Mouse (Mus musculus) kidney, embryonic 16.5 days (tissue): ENCODE measurements around the gene Unc13a. TPM values are rescaled to one million over a fixed set of nuclear protein-coding genes. Genes with fewer than 3 reads are reported as not detected.

Source experiments
- ATAC-seq: fragments of 200-750 bp; cut with Nextera tagmentation; 2 replicates; pipeline ENCODE4 v1.8.0; 2017; ENCODE audit warnings: moderate TSS enrichment; ENCODE audit not compliant: low FRiP score, low TSS enrichment
- H3K27ac ChIP-seq: fragments of 300-500 bp; sonication (generic); 2 replicates; pipeline ENCODE4 v1.5.1; 2014; ENCODE audit warnings: low read length
- H3K27me3 ChIP-seq: fragments of 300-500 bp; sonication (generic); 2 replicates; pipeline ENCODE4 v1.6.1; 2014; ENCODE audit warnings: low read length, control low read depth, mixed read lengths; ENCODE audit not compliant: insufficient read depth
- H3K36me3 ChIP-seq: fragments of 300-500 bp; sonication (generic); 2 replicates; pipeline ENCODE4 v1.6.1; 2014; ENCODE audit warnings: low read length, control low read depth, mixed read lengths; ENCODE audit not compliant: insufficient read depth
- H3K4me1 ChIP-seq: fragments of 300-500 bp; sonication (generic); 2 replicates; pipeline ENCODE4 v1.6.1; 2014; ENCODE audit warnings: low read length, control low read depth, mixed read lengths; ENCODE audit not compliant: insufficient read depth
- H3K4me2 ChIP-seq: fragments of 300-500 bp; sonication (generic); replicated peaks from 2 replicates; pipeline ENCODE4 v1.6.1; 2014; ENCODE audit warnings: low read depth, low read length
- H3K4me3 ChIP-seq: fragments of 300-500 bp; sonication (generic); 2 replicates; pipeline ENCODE4 v1.5.1; 2014; ENCODE audit warnings: mild to moderate bottlenecking, low read length
- H3K9ac ChIP-seq: fragments of 300-500 bp; sonication (generic); replicated peaks from 2 replicates; pipeline ENCODE4 v1.6.1; 2014; ENCODE audit warnings: low read length
- H3K9me3 ChIP-seq: fragments of 300-500 bp; sonication (generic); 2 replicates; pipeline ENCODE4 v1.6.1; 2016; ENCODE audit warnings: low read length, control low read depth
- WGBS: fragments of 180-500 bp; shearing (Covaris S2); extraction: QIAGEN DNeasy Blood & Tissue Kit; methylation state at CpG from one replicate; pipeline ENCODE4 v1.1.7; 2014; 5-methylcytosine and 5-hydroxymethylcytosine counted together
- polyA plus RNA-seq: library from polyadenylated mRNA; unstranded; fragments of >200 nt; fragmentation: Nextera tagmentation; extraction: Ambion mirVana; gene quantifications from 2 replicates; pipeline ENCODE4 v1.2.1, GENCODE M21; 2015

Unc13a gene
- polyA plus RNA-seq, result 0.55 and 0.94 TPM in 2 replicates

DNA sequence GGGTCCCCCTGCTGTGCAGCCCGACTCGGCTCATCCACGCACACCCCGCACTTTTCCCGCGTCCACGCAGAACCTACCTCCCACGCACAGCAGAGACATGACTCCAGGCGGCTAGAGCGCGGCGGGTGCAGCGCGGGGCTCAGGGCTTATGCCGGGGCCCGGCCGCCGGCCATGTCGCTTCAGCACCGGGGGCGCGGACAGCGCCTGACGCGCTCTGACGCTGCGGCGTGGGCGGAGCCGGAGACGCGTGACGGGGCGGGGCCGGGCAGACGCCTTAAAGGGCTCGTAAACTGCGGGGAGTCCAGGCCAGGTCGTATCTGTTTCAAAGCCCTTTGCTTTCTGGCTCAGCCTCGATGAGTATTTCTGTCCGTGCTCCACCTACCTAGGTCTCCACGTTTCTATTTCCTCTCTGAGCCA, at the start of gene Unc13a:
Unc13a (minus strand) TSS at position 209 of the 417 bp plus-strand sequence.
- 0% methylated on average over 41 of the region's 42 CpGs for WGBS
- Histone ChIP-seq H3K27ac (no peak within 1 kb of the TSS), H3K4me2 (peak within 1 kb of the TSS; percentile 98), H3K4me3 (peak within 1 kb of the TSS; percentile 54), H3K9ac (peak within 1 kb of the TSS; percentile 61), H3K4me1 (peaks cover 34% of the 10 kb centered on the region), H3K9me3 (no peaks in the 10 kb centered on the region), H3K27me3 (peaks cover 35% of the 10 kb centered on the region), H3K36me3 (no peaks in the 10 kb centered on the region)
- ATAC-seq, result peak; percentile 70

- Histone ChIP-seq H3K4me1 (peaks cover 2% of the 10 kb centered on the region), H3K36me3 (no peaks in the 10 kb centered on the region), H3K9me3 (no peaks in the 10 kb centered on the region), H3K27me3 (peaks cover 4% of the 10 kb centered on the region), H3K4me2 (no peak overlapping the region), H3K4me3 (no peak overlapping the region), H3K9ac (no peak overlapping the region), H3K27ac (no peak overlapping the region)
- WGBS, result 34% methylated on average over 7 of the region's 7 CpGs
- ATAC-seq, result no peak
Observed at GRCm38 (mm10) chr8:71719928-71720457, 48.4 kb upstream of the Unc13a start.

GRCm38 (mm10) chr8:71719218-71719617, 47.7 kb upstream of the Unc13a start:
- WGBS, result 69% methylated on average over 4 of the region's 4 CpGs

DNA sequence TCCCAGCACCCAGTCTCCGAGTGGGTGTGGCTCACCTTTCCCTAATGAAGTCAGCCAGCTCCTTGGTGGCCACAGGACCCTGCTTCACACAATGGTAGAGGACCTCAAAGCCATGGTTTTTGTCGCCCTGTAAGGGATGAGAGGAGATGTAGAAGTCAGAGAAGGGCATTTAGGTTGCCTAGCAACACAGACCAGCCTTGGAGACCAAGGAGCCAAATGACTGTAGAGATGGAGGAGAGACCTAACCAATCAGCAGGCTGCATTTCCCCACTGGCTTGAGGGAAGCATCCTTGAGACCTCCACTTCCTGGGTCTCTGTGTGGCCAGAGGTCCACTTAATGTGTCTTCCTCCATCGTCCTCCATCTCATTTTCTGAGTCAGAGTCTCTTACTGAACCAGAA, 46.7 kb upstream of the Unc13a start:
- Histone ChIP-seq H3K4me1 (no peaks in the 10 kb centered on the region), H3K36me3 (no peaks in the 10 kb centered on the region), H3K9me3 (no peaks in the 10 kb centered on the region), H3K27me3 (no peaks in the 10 kb centered on the region), H3K9ac (no peak overlapping the region), H3K4me3 (no peak overlapping the region), H3K4me2 (no peak overlapping the region), H3K27ac (no peak overlapping the region)
- ATAC-seq, result no peak
- WGBS, result 38% methylated on average over 3 of the region's 3 CpGs

More at GRCm38 (mm10) chr8:71719218-71719617, 47.7 kb upstream of the Unc13a start:
- H3K9me3 ChIP-seq, result no peaks in the 10 kb centered on the region
- H3K27ac ChIP-seq, result no peak overlapping the region
- no peaks in the 10 kb centered on the region for H3K36me3 ChIP-seq
- no peak overlapping the region for H3K9ac ChIP-seq
- H3K27me3 ChIP-seq, result no peaks in the 10 kb centered on the region
- H3K4me3 ChIP-seq, result no peak overlapping the region
- H3K4me1 ChIP-seq, result no peaks in the 10 kb centered on the region
- no peak for ATAC-seq
- H3K4me2 ChIP-seq, result no peak overlapping the region

DNA sequence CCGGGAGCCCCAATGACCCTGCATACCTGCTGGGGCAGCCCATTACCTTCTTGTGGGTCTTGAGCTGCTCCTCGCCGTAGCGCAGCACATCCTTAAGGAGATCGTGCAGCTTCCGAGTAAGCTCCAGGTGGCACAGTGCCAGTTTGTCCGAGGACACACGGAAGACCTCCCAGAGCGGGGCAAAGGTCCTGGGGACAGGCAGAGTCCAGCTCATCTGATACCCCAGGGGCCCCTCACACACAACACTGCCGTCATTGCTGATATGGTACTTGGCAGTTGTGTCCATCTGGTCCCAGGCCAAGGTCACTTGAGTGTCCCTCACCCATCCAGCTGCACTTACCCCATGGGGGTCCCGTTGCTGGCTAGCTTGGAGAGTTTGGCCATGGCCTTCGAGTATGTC, 45.5 kb upstream of the Unc13a start:
- Histone ChIP-seq H3K4me1 (no peaks in the 10 kb centered on the region), H3K4me3 (no peak overlapping the region), H3K4me2 (no peak overlapping the region), H3K9ac (no peak overlapping the region), H3K9me3 (no peaks in the 10 kb centered on the region), H3K36me3 (no peaks in the 10 kb centered on the region), H3K27ac (no peak overlapping the region), H3K27me3 (no peaks in the 10 kb centered on the region)
- WGBS, result 69% methylated on average over 12 of the region's 12 CpGs
- 0 out of 2 replicates have a peak, but pooled peaks have one; percentile 9 for ATAC-seq

DNA sequence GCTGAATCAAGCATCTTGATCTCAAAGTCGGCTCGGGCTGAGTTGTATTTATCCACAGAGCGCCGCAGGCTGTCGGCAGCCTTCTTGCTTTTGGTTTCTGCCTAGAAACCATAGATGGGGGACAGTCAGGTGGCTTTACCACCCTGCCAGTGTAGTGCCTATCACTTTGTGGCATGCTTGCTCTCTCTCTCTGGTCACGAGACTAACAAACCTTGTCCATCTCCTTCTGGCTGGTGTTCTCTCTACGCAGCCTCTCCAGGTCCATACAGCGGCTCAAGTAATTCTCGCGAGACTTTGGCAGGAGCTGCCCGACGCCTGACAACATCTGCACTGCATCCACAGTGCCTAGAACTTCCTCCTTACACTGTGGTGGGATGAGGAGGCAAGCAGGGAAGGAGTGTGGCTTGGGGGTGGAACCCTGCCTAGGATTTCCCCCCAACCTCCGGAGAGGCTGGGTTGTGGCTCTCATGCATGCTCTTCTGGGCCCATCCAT, 45.0 kb upstream of the Unc13a start:
- H3K27ac ChIP-seq, result no peak overlapping the region

GRCm38 (mm10) chr8:71715531-71715930, 44.0 kb upstream of the Unc13a start:
- Histone ChIP-seq H3K9ac (no peak overlapping the region), H3K4me1 (no peaks in the 10 kb centered on the region), H3K4me2 (no peak overlapping the region), H3K27me3 (no peaks in the 10 kb centered on the region), H3K36me3 (no peaks in the 10 kb centered on the region), H3K27ac (no peak overlapping the region), H3K4me3 (no peak overlapping the region), H3K9me3 (no peaks in the 10 kb centered on the region)
- no peak for ATAC-seq
- WGBS, result 35% methylated on average over 8 of the region's 8 CpGs

More for the DNA sequence above, 45.0 kb upstream of the Unc13a start:
- WGBS, result 88% methylated on average over 13 of the region's 13 CpGs
- Histone ChIP-seq H3K36me3 (no peaks in the 10 kb centered on the region), H3K9ac (no peak overlapping the region), H3K27me3 (no peaks in the 10 kb centered on the region), H3K9me3 (no peaks in the 10 kb centered on the region), H3K4me3 (no peak overlapping the region), H3K4me2 (no peak overlapping the region), H3K4me1 (no peaks in the 10 kb centered on the region)
- ATAC-seq, result no peak

GRCm38 (mm10) chr8:71711574-71711973, 40.0 kb upstream of the Unc13a start:
- H3K36me3 ChIP-seq, result no peaks in the 10 kb centered on the region
- peaks cover 22% of the 10 kb centered on the region for H3K27me3 ChIP-seq
- ATAC-seq, result no peak
- 86% methylated on average over 2 of the region's 2 CpGs for WGBS
- H3K4me3 ChIP-seq, result no peak overlapping the region
- H3K4me1 ChIP-seq, result peaks cover 3% of the 10 kb centered on the region; the same call in 1 of the 2 replicates
- no peak overlapping the region for H3K27ac ChIP-seq
- H3K4me2 ChIP-seq, result no peak overlapping the region
- H3K9ac ChIP-seq, result no peak overlapping the region
- H3K9me3 ChIP-seq, result no peaks in the 10 kb centered on the region

- Histone ChIP-seq H3K9ac (no peak overlapping the region; the same call in 1 of the 2 replicates), H3K27ac (no peak overlapping the region), H3K9me3 (no peaks in the 10 kb centered on the region), H3K4me2 (peak overlapping the region; percentile 47), H3K27me3 (peaks cover 25% of the 10 kb centered on the region), H3K36me3 (no peaks in the 10 kb centered on the region), H3K4me1 (peaks cover 3% of the 10 kb centered on the region; the same call in 1 of the 2 replicates), H3K4me3 (peak overlapping the region; percentile 19; the same call in 1 of the 2 replicates)
- ATAC-seq, result peak; percentile 74
- WGBS, result 19% methylated on average over 25 of the region's 25 CpGs
Observed at GRCm38 (mm10) chr8:71709800-71710446, 38.4 kb upstream of the Unc13a start.
